Mouse (Mus musculus) liver, postnatal 0 days (tissue): ENCODE results near the gene Dnmt3b.

Source experiments
- CTCF ChIP-seq: sonication (generic); IDR thresholded peaks from 2 replicates; pipeline ENCODE4 v1.5.1; 2016; ENCODE audit warnings: antibody characterized with exemption, low read depth
- EP300 ChIP-seq: IDR thresholded peaks from 2 replicates; pipeline ENCODE4 v1.6.1; 2016; ENCODE audit warnings: antibody characterized with exemption, low read depth, mild to moderate bottlenecking

DNA sequence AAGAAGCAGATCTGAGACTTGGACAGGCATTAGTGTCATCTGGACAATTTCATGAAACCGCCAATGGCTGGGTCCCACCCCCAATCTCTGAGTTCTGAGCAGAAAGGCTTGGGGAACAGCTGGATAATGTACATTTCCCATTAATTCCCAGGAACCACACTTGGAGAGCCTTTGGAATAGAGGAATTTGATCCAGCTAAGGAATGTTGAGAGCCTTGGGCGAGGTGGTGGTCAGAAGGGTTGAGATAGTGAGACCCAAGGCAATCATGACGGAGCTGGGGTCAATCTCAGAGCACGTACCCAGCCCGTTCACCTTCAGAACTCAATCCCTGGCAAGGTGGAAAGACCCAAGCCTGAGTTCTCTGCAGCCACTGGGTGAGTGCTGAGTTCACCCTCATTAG lies 16.0 kb upstream of the Dnmt3b start:
- no peak for TF ChIP-seq CTCF
- no peak for TF ChIP-seq EP300
